Mouse (Mus musculus) small intestine, adult 2 months (tissue): ENCODE results near the gene Hmbs.

ENCODE experiments used
- CTCF ChIP-seq: fragments of 200-500 bp; IDR thresholded peaks from 2 replicates; pipeline ENCODE4 v1.5.1; 2012; ENCODE audit warnings: low read depth, mild to moderate bottlenecking, control low read depth, inconsistent platforms, low read length, moderate library complexity, mixed read lengths; ENCODE audit not compliant: insufficient replicate concordance, insufficient read length; ENCODE audit errors: extremely low read depth
- POLR2A ChIP-seq: fragments of 200-500 bp; IDR thresholded peaks from 2 replicates; pipeline ENCODE4 v1.6.1; 2012; ENCODE audit warnings: low read depth, mild to moderate bottlenecking, control low read depth, inconsistent platforms, low read length, moderate library complexity

DNA sequence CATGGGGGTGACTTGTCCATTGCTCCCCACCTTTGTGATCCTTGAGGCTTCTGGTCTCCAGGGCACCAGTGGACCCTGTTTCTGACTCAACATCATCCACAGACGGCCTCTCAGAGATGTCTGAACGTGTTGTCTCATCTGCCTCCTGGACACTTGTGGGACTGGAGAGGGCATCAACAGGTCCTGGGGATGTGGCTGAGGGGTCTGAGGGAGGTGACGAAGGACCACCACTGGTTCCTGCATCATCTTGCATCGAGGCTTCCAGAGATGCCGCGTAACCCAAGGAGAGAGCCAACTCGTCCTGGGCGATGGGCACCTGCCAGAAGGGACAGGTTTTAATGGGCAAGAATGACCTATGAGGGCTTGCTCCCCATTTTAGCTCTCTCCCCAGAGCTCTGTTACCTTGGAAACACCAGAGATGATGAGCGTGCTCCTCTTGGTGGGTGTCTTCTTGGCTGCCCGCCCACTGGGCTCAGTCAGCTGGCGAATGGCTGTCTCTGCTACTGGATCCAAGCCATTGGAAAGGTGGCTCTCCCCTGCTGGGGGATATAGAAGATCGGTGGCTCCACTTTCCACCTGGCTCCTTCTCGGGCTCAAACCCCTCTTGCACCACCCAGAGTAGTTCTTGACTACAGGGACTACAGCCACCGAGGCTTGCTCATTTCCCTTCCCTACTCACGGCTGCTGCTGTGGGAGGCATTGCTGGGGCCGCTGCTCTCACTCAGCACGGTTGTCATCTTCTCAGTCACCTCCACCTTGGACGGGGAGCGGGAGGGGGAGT lies 30.4 kb downstream of the Hmbs start:
- TF ChIP-seq CTCF: no peak
- TF ChIP-seq POLR2A: no peak
